Mouse (Mus musculus): Measurements from ENCODE around the gene Arhgef1.

The Arhgef1 gene

GRCm38 (mm10) chr7:24947316-24948048, 44.8 kb downstream of the Arhgef1 start:
- DNase-seq: no peak

- DNase-seq: no peak
Measured at GRCm38 (mm10) chr7:24948774-24949173, 46.1 kb downstream of the Arhgef1 start.

GRCm38 (mm10) chr7:24949958-24950623, 47.4 kb downstream of the Arhgef1 start:
- peak; percentile 81 for DNase-seq

GRCm38 (mm10) chr7:24953966-24954365, 51.3 kb downstream of the Arhgef1 start:
- no peak for DNase-seq

GRCm38 (mm10) chr7:24954450-24954849, 51.7 kb downstream of the Arhgef1 start:
- no peak for DNase-seq

GRCm38 (mm10) chr7:24955226-24955625, 52.5 kb downstream of the Arhgef1 start:
- DNase-seq: no peak

GRCm38 (mm10) chr7:24964288-24964687, 61.6 kb downstream of the Arhgef1 start:
- no peak for DNase-seq

GRCm38 (mm10) chr7:24964897-24965535, 62.3 kb downstream of the Arhgef1 start:
- peak; percentile 92 for DNase-seq

GRCm38 (mm10) chr7:24967966-24968365, 65.3 kb downstream of the Arhgef1 start:
- DNase-seq: no peak

- no peak for DNase-seq
Measured at GRCm38 (mm10) chr7:24968463-24968862, 65.8 kb downstream of the Arhgef1 start.

- no peak for DNase-seq
Measured at GRCm38 (mm10) chr7:24969805-24970204, 67.1 kb downstream of the Arhgef1 start.

- DNase-seq: no peak
Measured at GRCm38 (mm10) chr7:24970341-24970740, 67.6 kb downstream of the Arhgef1 start.

GRCm38 (mm10) chr7:24971261-24971971, 68.7 kb downstream of the Arhgef1 start:
- DNase-seq: peak; percentile 55

- DNase-seq: peak; percentile 80
Measured at GRCm38 (mm10) chr7:24971972-24972893, 69.5 kb downstream of the Arhgef1 start, which contains the start of gene Rabac1. TSS of gene Rabac1 (minus strand) at chr7:24972754.

GRCm38 (mm10) chr7:24973208-24973607, 70.5 kb downstream of the Arhgef1 start:
- no peak for DNase-seq

- DNase-seq: no peak
Measured at GRCm38 (mm10) chr7:24973902-24974301, 71.2 kb downstream of the Arhgef1 start.

GRCm38 (mm10) chr7:24974893-24975595, 72.3 kb downstream of the Arhgef1 start:
- peak; percentile 50 for DNase-seq
